Mouse (Mus musculus) MEL (cell line): ENCODE measurements around the gene Mea1. TPM values are rescaled to one million over a fixed set of nuclear protein-coding genes. Genes with fewer than 3 reads are reported as not detected.

Source experiments
- DNase-seq: peaks from one replicate; pipeline ENCODE4 v3.0.0; 2011; ENCODE audit warnings: low read depth, low spot score
- H3K27ac ChIP-seq: 2 replicates; pipeline ENCODE4 v1.5.1; 2012; ENCODE audit warnings: low read depth, mild to moderate bottlenecking, control low read depth, low read length, moderate library complexity; ENCODE audit not compliant: control insufficient read depth
- H3K27me3 ChIP-seq, 2 experiments: fragments of 150-350 bp in 1 of 2; sonication (generic) in 1 of 2; 2 replicates each; pipeline ENCODE4 v1.6.1; 2012; ENCODE audit warnings: low read length in 2 of 2, mild to moderate bottlenecking in 2 of 2, improper control_type of control experiment in 1 of 2, moderate library complexity in 1 of 2; ENCODE audit not compliant: insufficient read depth in 2 of 2, control insufficient read depth in 1 of 2
- H3K36me3 ChIP-seq, 2 experiments: 2 replicates each; pipeline ENCODE4 v1.6.1; 2012 to 2014; ENCODE audit warnings: low read length in 2 of 2, improper control_type of control experiment in 1 of 2, inconsistent platforms in 1 of 2, mild to moderate bottlenecking in 1 of 2; ENCODE audit not compliant: insufficient read depth in 2 of 2, control insufficient read depth in 1 of 2
- H3K4me1 ChIP-seq, 2 experiments: fragments of 150-350 bp in 1 of 2; sonication (generic) in 1 of 2; 2 replicates each; pipeline ENCODE4 v1.6.1; 2012; ENCODE audit warnings: low read length in 2 of 2, improper control_type of control experiment in 1 of 2, mild to moderate bottlenecking in 1 of 2; ENCODE audit not compliant: insufficient read depth in 2 of 2, control insufficient read depth in 1 of 2
- H3K4me3 ChIP-seq, 2 experiments: fragments of 150-350 bp in 1 of 2; sonication (generic) in 1 of 2; 2 replicates each; pipeline ENCODE4 v1.5.1; 2012; ENCODE audit warnings: low read depth in 2 of 2, low read length in 2 of 2, mild to moderate bottlenecking in 2 of 2, moderate library complexity in 2 of 2, control low read depth in 1 of 2, improper control_type of control experiment in 1 of 2; ENCODE audit not compliant: control insufficient read depth in 1 of 2, insufficient read depth in 1 of 2
- H3K79me2 ChIP-seq: 2 replicates; pipeline ENCODE4 v1.6.1; 2012; ENCODE audit warnings: mild to moderate bottlenecking, low read length, moderate library complexity; ENCODE audit not compliant: control insufficient read depth, poor library complexity, insufficient read depth
- H3K9ac ChIP-seq: 2 replicates; pipeline ENCODE4 v1.6.1; 2012; ENCODE audit warnings: low read depth, mild to moderate bottlenecking, control low read depth, low read length, moderate library complexity; ENCODE audit not compliant: control insufficient read depth, poor library complexity, severe bottlenecking
- H3K9me3 ChIP-seq: fragments of 150-350 bp; sonication (generic); replicated peaks from 2 replicates; pipeline ENCODE4 v1.6.1; 2012; ENCODE audit warnings: mild to moderate bottlenecking, low read length, improper control_type of control experiment, moderate library complexity; ENCODE audit not compliant: insufficient read depth
- CHD2 ChIP-seq: IDR thresholded peaks from 2 replicates; pipeline ENCODE4 v1.6.1; 2011; ENCODE audit warnings: low read length, improper control_type of control experiment
- E2F4 ChIP-seq: IDR thresholded peaks from 2 replicates; pipeline ENCODE4 v1.6.1; 2011; ENCODE audit warnings: low read depth, low read length, improper control_type of control experiment, borderline replicate concordance
- EP300 ChIP-seq, 2 experiments: IDR thresholded peaks; 2 replicates each; pipeline ENCODE4 v1.6.1; 2011; ENCODE audit warnings: improper control_type of control experiment in 2 of 2, low read length in 2 of 2, low read depth in 1 of 2, mild to moderate bottlenecking in 1 of 2
- ETS1 ChIP-seq: IDR thresholded peaks from 2 replicates; pipeline ENCODE4 v1.6.1; 2012; ENCODE audit warnings: low read depth, mild to moderate bottlenecking, inconsistent platforms, low read length, improper control_type of control experiment, moderate library complexity
- GABPA ChIP-seq: IDR thresholded peaks from 2 replicates; pipeline ENCODE4 v1.6.1; 2012; ENCODE audit warnings: low read depth, mild to moderate bottlenecking, inconsistent platforms, low read length, improper control_type of control experiment, moderate library complexity
- JUND ChIP-seq: IDR thresholded peaks from 2 replicates; pipeline ENCODE4 v1.6.1; 2011; ENCODE audit warnings: low read depth, mild to moderate bottlenecking, improper control_type of control experiment, low read length
- KAT2A ChIP-seq: conservative IDR thresholded peaks from 2 replicates; pipeline ENCODE4 v1.6.1; 2012; ENCODE audit warnings: low read depth, low read length, improper control_type of control experiment, inconsistent platforms
- MAFK ChIP-seq: IDR thresholded peaks from 2 replicates; pipeline ENCODE4 v1.6.1; 2011; ENCODE audit warnings: low read depth, mild to moderate bottlenecking, low read length, improper control_type of control experiment, borderline replicate concordance
- MAX ChIP-seq: IDR thresholded peaks from 2 replicates; pipeline ENCODE4 v1.6.1; 2011; ENCODE audit warnings: low read length, improper control_type of control experiment
- MYC ChIP-seq: IDR thresholded peaks from 2 replicates; pipeline ENCODE4 v1.6.1; 2011; ENCODE audit warnings: low read depth, mild to moderate bottlenecking, low read length, improper control_type of control experiment, moderate library complexity
- NELFE ChIP-seq: IDR thresholded peaks from 2 replicates; pipeline ENCODE4 v1.6.1; 2011; ENCODE audit warnings: low read depth, low read length, improper control_type of control experiment
- NRF1 ChIP-seq: IDR thresholded peaks from 2 replicates; pipeline ENCODE4 v1.6.1; 2014; ENCODE audit warnings: low read depth, mild to moderate bottlenecking, inconsistent platforms, low read length, improper control_type of control experiment, moderate library complexity; ENCODE audit not compliant: poor library complexity, insufficient read depth, severe bottlenecking
- POLR2AphosphoS2 ChIP-seq: IDR thresholded peaks from 2 replicates; pipeline ENCODE4 v1.6.1; 2011; ENCODE audit warnings: low read length, improper control_type of control experiment
- POLR2AphosphoS5 ChIP-seq: IDR thresholded peaks from 2 replicates; pipeline ENCODE4 v1.6.1; 2012; ENCODE audit warnings: low read depth, borderline replicate concordance, mild to moderate bottlenecking, inconsistent platforms, low read length, moderate library complexity, mixed read lengths
- RCOR1 ChIP-seq: IDR thresholded peaks from 2 replicates; pipeline ENCODE4 v1.6.1; 2012; ENCODE audit warnings: low read depth, mild to moderate bottlenecking, inconsistent platforms, low read length, improper control_type of control experiment
- UBTF ChIP-seq: IDR thresholded peaks from 2 replicates; pipeline ENCODE4 v1.6.1; 2012; ENCODE audit warnings: low read depth, mild to moderate bottlenecking, inconsistent platforms, low read length, improper control_type of control experiment, moderate library complexity, borderline replicate concordance; ENCODE audit not compliant: insufficient read depth
- USF1 ChIP-seq: IDR thresholded peaks from 2 replicates; pipeline ENCODE4 v1.6.1; 2014; ENCODE audit warnings: low read depth, mild to moderate bottlenecking, inconsistent platforms, low read length, improper control_type of control experiment, moderate library complexity
- ZNF384 ChIP-seq: IDR thresholded peaks from 2 replicates; pipeline ENCODE4 v1.6.1; 2012; ENCODE audit warnings: low read depth, mild to moderate bottlenecking, inconsistent platforms, low read length, improper control_type of control experiment
- polyA plus RNA-seq, 2 experiments: library from polyadenylated mRNA; stranded (reverse) in 1 of 2; unstranded in 1 of 2; fragments of >175 nt in 1 of 2; fragments of >200 nt in 1 of 2; gene quantifications; 2 replicates each; pipeline versions ENCODE4 v1.2.1 to v1.2.4; 2012; ENCODE audit warnings: low replicate concordance in 2 of 2, low read depth in 1 of 2; ENCODE audit not compliant: insufficient read length in 2 of 2, insufficient read depth in 1 of 2, missing spikeins in 1 of 2
- total RNA-seq: library from RNA; depleted of rRNA; stranded (reverse); fragments of 300-350 nt; gene quantifications from 2 replicates; pipeline ENCODE4 v1.2.3, GENCODE M21; 2012

The Mea1 gene
- total and polyA plus RNA-seq, 3 experiments: 84.0 to 124 TPM; not detected in 1

DNA sequence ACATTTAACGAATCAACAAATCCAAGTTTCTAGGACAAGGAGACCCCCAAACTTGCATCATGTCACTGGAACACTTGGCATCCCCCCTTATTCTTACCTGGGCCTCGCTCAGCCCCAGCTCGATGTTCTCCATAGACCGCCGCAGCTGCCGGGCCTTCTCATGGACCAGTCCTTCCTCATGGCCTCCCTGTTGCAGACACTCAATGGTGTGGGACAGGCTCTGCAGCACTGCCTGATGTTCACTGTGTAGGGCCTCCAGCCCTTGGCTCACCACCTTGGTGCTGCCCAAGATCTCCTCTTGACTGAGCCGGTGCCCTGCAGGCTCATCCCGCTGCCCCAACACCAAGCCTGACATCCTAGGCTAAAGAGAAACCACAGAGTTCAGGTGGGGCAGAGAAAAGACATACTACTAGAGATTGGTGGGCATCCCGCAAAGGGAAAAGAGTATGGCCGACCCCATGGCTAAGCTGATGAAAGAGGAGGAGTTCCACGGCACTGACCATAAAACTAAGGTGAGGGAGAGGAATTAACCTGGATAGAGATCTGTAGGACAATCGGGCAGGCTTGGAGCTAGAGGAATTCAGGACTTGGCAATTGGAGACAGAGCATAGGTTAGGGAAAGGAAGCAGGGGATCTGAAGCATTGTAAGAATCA is 34.3 kb upstream of the Mea1 start:
- Histone ChIP-seq H3K36me3 (peaks cover 0 to 5% of the 10 kb centered on the region in 2 experiments; a peak in 2 of 4 replicates), H3K4me1 (peaks cover 0 to 8% of the 10 kb centered on the region in 2 experiments; a peak in 1 of 4 replicates), H3K79me2 (peaks cover 7% of the 10 kb centered on the region), H3K4me3 (peak overlapping the region in 1 of 2 experiments; percentile 14; a peak in 1 of 4 replicates), H3K9me3 (no peaks in the 10 kb centered on the region), H3K9ac (no peak overlapping the region), H3K27me3 (no peaks in the 10 kb centered on the region), H3K27ac (no peak overlapping the region)
- no peak for DNase-seq
- no peak for TF ChIP-seq RCOR1
- TF ChIP-seq MAFK: no peak
- TF ChIP-seq ZNF384: no peak
- TF ChIP-seq JUND: no peak
- TF ChIP-seq CHD2: no peak
- no peak for TF ChIP-seq NRF1
- TF ChIP-seq GABPA: no peak
- TF ChIP-seq EP300 (IDR thresholded peaks at IDR 0.05; ENCODE audit: low read depth in 1 of 2, low read length in 2 of 2): no peak
- no peak for TF ChIP-seq MYC

DNA sequence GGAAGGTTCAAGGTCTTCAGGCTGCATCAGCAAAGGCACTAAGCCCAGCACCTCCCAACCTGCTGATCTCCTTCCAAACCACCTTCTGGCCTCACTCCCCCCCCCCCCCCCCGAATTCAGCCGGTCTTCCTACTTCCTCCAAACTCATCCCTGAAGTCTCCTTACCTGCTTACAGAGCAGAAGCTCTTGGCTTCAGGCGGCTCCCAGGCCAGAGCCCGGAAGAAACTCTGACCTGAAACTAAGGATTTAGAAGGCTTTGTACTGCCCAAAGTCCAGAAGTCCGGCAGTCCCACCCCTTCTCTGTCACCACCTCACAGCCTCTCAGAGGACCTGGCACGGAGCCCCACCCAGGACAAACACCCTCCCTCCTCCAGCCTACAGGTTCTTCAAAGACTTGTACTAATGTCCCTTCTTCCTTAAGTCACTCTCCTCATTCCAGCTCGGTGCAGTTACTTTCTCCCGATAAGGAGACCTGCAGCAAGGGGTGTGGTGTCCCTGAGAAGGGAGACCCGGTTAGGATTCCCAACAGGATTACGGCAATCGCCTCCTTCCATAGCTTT is 33.6 kb upstream of the Mea1 start:
- TF ChIP-seq GABPA: no peak
- no peak for TF ChIP-seq USF1
- no peak for TF ChIP-seq POLR2AphosphoS2
- no peak for TF ChIP-seq E2F4
- no peak for TF ChIP-seq POLR2AphosphoS5
- TF ChIP-seq KAT2A: no peak
- no peak for TF ChIP-seq MAFK
- no peak for TF ChIP-seq ETS1
- TF ChIP-seq NELFE: no peak
- no peak for TF ChIP-seq UBTF
- TF ChIP-seq MYC: no peak
- TF ChIP-seq MAX: no peak
- Histone ChIP-seq H3K79me2 (peaks cover 7% of the 10 kb centered on the region), H3K9ac (peak overlapping the region; percentile 65), H3K36me3 (peaks cover 0 to 7% of the 10 kb centered on the region in 2 experiments; a peak in 2 of 4 replicates), H3K27me3 (no peaks in the 10 kb centered on the region), H3K27ac (no peak overlapping the region), H3K4me3 (peak overlapping the region; percentile 70 to 72), H3K4me1 (peaks cover 0 to 8% of the 10 kb centered on the region in 2 experiments; a peak in 1 of 4 replicates), H3K9me3 (no peaks in the 10 kb centered on the region)
- no peak for DNase-seq
